Mouse (Mus musculus): ENCODE measurements around the gene Mettl11b. TPM values are rescaled to one million over a fixed set of nuclear protein-coding genes. Genes with fewer than 3 reads are reported as not detected.

Gene Mettl11b
- polyA plus RNA-seq, 1 experiment from 2014 or later, result 0.62 TPM

GRCm38 (mm10) chr1:163657766-163658534, 67.1 kb downstream of the Mettl11b start:
- Histone ChIP-seq H3K27ac (ENCODE audit: low read length) (no peak overlapping the region), H3K27me3 (replicated peaks; ENCODE audit: insufficient read depth, low read length) (no peaks in the 10 kb centered on the region), H3K4me3 (ENCODE audit: low read depth, low read length) (no peak overlapping the region), H3K9ac (replicated peaks; ENCODE audit: low read depth) (no peak overlapping the region), H3K36me3 (ENCODE audit: insufficient read depth, low read length) (no peaks in the 10 kb centered on the region), H3K4me1 (ENCODE audit: insufficient read depth, low read depth, low read length) (no peaks in the 10 kb centered on the region), H3K9me3 (ENCODE audit: low read length) (no peaks in the 10 kb centered on the region), H3K4me2 (replicated peaks; ENCODE audit: low read depth, low read length) (no peak overlapping the region)
- ATAC-seq, result no peak
- WGBS, result 64% methylated on average over 7 of the region's 7 CpGs
- TF ChIP-seq EP300 (IDR thresholded peaks at IDR 0.05) (no peak), CTCF (IDR thresholded peaks at IDR 0.05) (no peak)
- DNase-seq (ENCODE audit: low spot score), result no peak

DNA sequence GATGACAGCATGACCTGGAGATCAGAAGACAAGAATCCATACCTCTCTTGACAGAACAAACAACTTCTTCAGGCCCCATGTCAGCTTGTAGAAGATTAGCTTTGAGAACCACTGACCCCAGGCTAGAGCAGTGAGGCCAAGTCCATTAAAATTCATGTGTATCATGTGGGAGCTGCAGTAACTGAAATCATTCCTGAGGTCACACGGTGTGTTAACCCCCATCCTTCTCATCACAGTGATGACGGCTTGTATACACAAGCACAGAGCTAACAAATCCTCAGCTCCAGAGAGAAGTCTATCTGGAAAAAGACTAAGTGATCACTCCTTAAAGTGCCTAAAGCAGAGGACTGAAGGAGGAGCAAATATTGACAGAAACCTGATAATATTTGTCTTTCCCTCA, 68.0 kb downstream of the Mettl11b start:
- H3K36me3 ChIP-seq (ENCODE audit: insufficient read depth, low read length), result no peaks in the 10 kb centered on the region
- H3K9me3 ChIP-seq (ENCODE audit: low read length), result no peaks in the 10 kb centered on the region
- no peak overlapping the region for H3K9ac ChIP-seq (replicated peaks; ENCODE audit: low read depth)
- no peak overlapping the region for H3K27ac ChIP-seq (ENCODE audit: low read length)
- WGBS, result 33% methylated on average over 2 of the region's 2 CpGs
- H3K4me2 ChIP-seq (replicated peaks; ENCODE audit: low read depth, low read length), result no peak overlapping the region
- TF ChIP-seq CTCF (IDR thresholded peaks at IDR 0.05), result no peak
- no peak for TF ChIP-seq EP300 (IDR thresholded peaks at IDR 0.05)
- no peaks in the 10 kb centered on the region for H3K27me3 ChIP-seq (replicated peaks; ENCODE audit: insufficient read depth, low read length)
- H3K4me1 ChIP-seq (ENCODE audit: insufficient read depth, low read depth, low read length), result no peaks in the 10 kb centered on the region
- H3K4me3 ChIP-seq (ENCODE audit: low read depth, low read length), result no peak overlapping the region
- ATAC-seq, result no peak
- DNase-seq (ENCODE audit: low spot score), result no peak

DNA sequence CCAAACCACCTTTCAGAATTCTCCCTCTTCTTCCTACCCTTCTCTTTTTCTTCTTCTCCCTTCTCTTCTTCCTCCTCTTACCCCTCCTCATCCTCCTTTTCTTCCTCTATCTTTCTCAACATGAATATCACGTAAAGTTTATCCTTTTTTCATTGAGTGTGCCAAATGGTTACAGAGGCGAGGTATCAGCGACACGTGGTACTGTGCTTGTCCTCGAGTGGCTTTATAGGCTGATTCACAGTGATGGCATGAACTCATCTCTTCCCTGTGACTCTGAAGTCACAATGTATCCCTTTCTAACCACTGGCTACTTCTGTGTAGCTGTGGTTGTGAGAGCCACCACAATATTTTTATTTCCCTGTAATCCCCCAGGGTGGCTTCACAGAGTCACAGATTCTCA, 68.6 kb downstream of the Mettl11b start:
- 84% methylated on average over 5 of the region's 5 CpGs for WGBS
- H3K9me3 ChIP-seq (ENCODE audit: low read length), result no peaks in the 10 kb centered on the region
- ATAC-seq (no peak), DNase-seq (ENCODE audit: low spot score) (no peak)
- H3K27ac ChIP-seq (ENCODE audit: low read length), result no peak overlapping the region
- TF ChIP-seq EP300 (IDR thresholded peaks at IDR 0.05) (no peak), CTCF (IDR thresholded peaks at IDR 0.05) (no peak)
- no peak overlapping the region for H3K9ac ChIP-seq (replicated peaks; ENCODE audit: low read depth)
- no peak overlapping the region for H3K4me3 ChIP-seq (ENCODE audit: low read depth, low read length)
- no peaks in the 10 kb centered on the region for H3K36me3 ChIP-seq (ENCODE audit: insufficient read depth, low read length)
- H3K4me1 ChIP-seq (ENCODE audit: insufficient read depth, low read depth, low read length), result no peaks in the 10 kb centered on the region
- no peaks in the 10 kb centered on the region for H3K27me3 ChIP-seq (replicated peaks; ENCODE audit: insufficient read depth, low read length)
- H3K4me2 ChIP-seq (replicated peaks; ENCODE audit: low read depth, low read length), result no peak overlapping the region

Other genes starting within 250 kb of the Mettl11b start
- 15.3 and 18.2 TPM in 2 replicates for gene Kifap3, start 54.4 kb upstream of the Mettl11b start, polyA plus RNA-seq (2015; fragmentation: Nextera tagmentation; extraction: Ambion mirVana)
- gene Scyl3, start 203.9 kb upstream of the Mettl11b start, polyA plus RNA-seq (2015; fragmentation: Nextera tagmentation; extraction: Ambion mirVana), result 12.3 and 13.6 TPM in 2 replicates

All from lung, postnatal 0 days (tissue).